Mouse (Mus musculus) urinary bladder, postnatal 25 days (tissue): ENCODE data around the gene Ptgir.

Source experiments
- DNase-seq: peaks from one replicate; pipeline ENCODE4 v3.0.0; 2022; ENCODE audit warnings: low spot score

Gene Ptgir

DNA sequence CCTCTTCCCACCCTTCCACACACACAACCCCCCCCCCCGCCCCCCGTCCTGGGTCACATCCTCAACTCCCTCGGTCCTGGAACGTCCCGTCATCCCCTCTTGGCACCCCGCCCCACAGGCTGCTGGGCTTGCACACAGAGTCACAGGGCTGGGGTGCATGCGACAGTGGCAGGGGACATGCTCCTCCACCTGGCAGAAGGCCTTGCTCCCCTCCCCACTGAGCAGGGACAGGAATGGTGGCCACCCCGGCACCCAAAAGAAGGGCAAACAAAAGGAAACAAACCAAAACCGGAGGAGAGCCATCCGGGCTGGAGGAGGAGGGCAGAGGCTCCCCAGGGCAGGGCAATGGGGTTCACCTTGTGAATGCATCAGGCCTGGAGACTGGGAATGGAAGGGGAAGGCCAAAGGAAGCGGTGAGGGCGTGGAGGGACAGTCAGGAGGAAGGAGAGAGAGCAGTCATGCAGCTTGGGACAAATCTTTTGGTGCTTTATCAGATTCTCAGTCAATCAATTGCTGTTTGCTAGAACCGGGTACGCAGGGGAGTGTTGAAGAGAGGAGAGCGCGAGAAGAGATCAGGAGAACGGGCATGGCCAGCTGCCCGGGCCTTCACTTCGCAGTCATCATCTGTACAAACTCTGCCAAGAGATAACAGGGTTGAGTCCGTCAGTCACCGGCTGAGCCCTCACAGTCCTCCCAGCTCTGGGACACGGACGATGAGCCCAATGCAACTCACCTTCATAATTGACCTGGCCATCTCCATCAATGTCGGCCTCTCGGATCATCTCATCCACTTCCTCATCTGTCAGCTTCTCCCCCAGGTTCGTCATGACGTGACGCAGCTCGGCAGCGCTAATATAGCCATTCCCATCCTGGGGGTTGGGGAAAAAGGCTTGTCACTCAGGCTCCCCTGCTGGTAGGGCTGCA lies 10.3 kb downstream of the Ptgir start:
- DNase-seq, result no peak

DNA sequence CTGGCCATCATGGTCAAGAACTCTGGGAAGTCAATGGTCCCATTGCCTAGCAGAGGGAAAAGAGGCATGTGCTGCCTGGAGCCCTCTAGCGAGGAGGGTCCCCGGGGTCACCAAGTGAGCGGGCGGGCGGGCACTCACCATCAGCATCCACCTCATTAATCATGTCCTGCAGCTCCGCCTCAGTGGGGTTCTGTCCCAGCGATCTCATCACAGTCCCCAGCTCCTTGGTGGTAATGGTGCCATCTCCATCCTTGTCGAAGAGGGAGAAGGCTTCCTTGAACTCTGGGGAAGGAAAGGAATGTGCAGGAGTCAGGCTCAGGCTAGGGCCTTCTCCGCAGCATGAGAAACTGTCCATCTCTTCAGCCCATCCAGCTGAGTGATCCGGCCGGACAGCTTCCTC lies 11.2 kb downstream of the Ptgir start:
- no peak for DNase-seq

- DNase-seq, result no peak
Measured at GRCm38 (mm10) chr7:16918014-16918413, 11.7 kb downstream of the Ptgir start.

GRCm38 (mm10) chr7:16918670-16919069 lies 12.4 kb downstream of the Ptgir start:
- no peak for DNase-seq

DNA sequence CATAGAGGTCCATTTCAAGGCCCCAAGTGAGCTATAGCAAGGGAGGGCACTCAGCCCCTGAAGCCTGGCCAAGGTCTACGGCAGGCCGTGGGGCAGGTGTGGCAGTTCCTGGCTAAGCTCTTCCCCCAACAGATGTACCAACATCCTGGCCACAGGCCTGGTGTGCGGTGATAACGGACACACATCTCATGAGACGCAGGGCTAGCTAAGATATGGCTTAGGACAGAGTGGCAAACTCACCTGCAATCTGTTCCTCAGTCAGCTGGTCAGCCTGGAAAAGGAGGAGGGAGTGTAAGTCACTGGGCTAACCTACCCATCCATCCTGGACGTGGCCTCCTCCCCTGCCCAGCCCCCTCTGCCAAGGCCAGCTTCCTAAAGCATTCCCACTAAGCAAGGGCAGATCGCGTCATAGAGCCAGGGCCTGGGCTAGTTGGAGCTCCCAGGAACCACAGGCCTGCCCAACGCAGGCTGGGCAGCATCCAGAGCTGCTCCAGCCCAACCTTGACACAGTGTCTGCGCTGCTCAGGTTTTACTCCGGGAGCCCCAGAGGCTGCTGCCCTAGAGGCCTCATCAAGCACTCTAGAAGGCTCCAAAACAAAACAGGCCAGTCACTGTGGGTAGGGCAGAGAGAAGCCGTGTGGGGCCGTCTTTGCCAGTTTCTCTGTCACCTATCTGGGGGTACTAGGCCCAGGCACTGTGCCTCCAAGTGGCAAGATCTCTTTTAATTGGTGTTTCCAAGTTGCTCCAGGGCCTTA lies 13.3 kb downstream of the Ptgir start:
- DNase-seq, result no peak

GRCm38 (mm10) chr7:16920150-16920579 lies 13.9 kb downstream of the Ptgir start:
- no peak for DNase-seq

- no peak for DNase-seq
Measured at GRCm38 (mm10) chr7:16920818-16921791, 14.8 kb downstream of the Ptgir start.

DNA sequence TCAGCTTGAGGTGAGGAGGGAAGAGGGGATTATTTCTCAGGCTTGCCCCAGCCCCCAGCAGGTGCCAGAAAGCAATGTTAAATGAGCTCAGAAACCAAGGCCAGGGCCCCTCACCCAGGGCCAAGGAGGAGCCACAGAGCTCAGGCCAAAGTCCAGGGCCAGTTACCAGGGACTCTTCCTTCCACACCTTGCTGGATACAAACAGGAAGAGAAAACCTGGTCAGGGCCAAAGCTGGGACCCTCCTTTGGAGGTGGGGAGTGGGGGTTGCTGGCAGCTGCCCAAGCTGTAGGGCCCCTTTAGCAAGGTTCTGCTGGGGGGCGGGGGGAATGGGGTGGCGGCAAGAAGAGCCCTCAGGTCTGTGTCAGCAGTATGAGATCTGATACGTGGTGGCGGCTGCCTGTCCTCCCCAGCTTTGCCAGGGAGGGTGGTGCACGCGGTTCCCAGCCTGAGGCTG lies 15.6 kb downstream of the Ptgir start:
- no peak for DNase-seq

- DNase-seq, result no peak
Measured at GRCm38 (mm10) chr7:16922360-16922973, 16.2 kb downstream of the Ptgir start.

- no peak for DNase-seq
Measured at GRCm38 (mm10) chr7:16923283-16924036, 17.2 kb downstream of the Ptgir start.

DNA sequence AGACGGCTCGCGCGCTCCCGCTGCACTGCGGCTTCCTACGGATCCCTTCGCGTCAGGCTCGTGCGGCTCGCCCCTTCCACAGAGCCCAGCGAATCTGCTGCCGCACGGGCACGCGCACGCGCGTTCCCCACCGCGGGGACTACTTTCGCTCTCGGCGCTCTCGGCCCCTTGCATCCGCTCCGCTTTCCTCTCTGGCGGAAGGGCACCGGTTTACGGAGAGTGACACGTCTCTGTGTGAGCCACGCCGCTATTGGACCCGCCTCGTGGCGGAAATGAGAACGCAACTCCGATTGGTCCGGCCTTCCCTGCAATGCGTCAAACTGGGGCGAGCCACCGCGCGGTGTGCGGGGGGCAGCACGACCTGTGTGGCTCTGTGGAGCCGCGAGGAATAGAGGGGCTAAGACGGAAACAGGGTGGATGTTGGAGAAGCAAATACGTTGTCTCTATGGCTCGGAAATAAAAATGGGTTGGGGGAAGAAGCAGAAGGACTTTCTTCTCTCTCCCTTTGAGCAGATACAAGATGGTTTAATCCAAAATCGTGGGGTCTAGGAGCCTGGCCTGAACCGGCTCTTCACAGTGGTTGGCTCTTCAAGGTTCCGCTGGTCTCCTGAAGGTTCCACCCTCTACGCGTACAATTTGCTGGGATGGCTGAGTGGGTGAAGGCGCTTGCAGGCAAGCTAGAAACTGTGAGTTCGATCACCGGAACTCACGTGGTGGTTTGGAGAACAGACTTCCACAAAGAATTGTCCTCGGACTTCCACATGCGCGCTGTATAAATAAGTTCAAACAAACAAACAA lies 17.9 kb downstream of the Ptgir start, which contains the start of gene Calm3:
TSS of gene Calm3 (minus strand) at position 78 of the 798 bp plus-strand sequence.
- DNase-seq, result peak; percentile 98

- no peak for DNase-seq
Measured at GRCm38 (mm10) chr7:16928341-16928740, 22.1 kb downstream of the Ptgir start.

DNA sequence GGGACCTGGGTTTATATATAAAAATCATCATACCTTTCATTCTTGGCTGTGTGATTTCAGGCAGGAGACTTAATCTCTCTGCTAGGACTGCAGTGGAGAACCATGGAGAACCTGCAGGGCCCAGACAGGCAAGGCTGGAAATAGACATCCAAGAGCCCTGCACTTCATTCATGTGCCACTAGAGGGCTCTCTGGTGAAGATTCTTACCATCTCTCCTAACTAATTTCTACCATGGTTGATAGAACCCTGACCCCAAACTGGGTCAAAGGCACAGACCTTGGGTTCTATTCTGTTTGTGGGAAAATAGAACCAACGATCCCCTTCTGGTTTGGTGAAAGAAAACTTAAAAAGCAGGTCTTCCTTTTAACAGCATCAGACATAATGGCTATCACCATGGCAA lies 24.6 kb downstream of the Ptgir start:
- no peak for DNase-seq

DNA sequence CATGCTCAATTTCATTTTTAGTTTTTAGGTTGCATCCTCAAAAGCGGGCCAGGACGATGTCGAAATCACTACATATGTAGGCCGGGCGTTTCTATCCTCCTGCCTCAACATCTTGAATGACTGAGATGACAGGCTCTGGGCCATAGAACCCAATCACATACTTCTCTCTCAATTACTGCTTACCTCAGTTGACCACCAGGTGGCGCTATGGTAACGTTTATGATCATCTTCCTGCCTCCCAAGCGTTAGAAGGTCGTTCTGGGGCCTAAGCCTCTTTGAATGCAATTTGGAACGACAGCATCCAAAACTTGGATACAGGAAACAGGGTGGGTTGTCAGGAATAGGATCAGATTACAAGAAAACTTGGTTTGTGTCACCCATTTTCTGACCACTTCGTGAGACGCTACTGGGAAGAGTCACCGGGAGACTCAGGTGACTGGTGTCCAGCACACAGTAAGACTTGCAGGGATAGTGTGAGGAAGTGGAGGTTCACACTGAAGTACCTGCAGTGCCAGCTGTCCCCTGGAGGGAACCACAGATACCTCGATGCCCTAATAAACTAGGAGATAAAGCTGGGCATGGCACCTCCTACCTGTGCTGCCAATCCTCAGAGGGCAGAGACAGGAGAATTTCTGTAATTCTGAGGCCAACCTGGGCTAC lies 25.8 kb downstream of the Ptgir start:
- peak; percentile 83 for DNase-seq

DNA sequence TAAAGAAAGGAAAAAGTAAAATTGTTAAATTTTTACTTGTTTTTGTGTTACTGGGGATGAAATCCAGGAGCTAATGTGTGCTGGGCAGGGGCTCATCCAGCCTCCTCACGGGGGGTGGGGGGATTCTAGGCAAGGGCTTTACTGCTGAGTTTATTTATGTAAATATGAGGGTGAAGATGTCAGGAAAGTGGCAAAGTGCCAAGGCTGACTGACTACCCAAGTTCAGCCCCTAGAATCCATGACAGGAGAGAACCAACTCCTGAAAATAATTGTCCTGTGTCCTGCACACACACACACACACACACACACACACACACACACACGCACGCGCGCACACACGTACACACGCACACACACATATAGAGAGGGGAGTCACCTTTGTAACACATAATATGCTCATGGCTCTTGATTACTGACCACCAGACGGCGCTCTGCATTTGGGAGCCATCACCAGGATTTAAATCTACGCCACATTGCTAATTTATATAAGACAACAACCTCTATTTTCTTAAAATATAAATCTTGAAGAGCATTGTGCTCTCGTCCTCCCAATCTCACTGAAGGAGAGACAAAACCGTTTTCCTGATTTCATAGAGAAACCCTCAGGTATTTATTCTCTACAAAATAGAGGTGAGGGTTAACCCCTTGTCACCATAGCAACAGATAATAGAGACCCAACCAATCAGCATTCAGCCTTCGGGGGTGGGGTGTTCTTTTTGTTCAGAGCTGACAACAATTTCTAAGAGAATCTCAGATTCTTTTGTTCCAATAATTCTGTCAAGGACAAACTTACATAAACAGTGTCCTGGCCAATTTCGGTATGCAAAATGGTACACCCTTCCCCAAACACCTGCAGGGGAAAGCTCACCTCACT lies 26.7 kb downstream of the Ptgir start:
- DNase-seq, result peak; percentile 51

DNA sequence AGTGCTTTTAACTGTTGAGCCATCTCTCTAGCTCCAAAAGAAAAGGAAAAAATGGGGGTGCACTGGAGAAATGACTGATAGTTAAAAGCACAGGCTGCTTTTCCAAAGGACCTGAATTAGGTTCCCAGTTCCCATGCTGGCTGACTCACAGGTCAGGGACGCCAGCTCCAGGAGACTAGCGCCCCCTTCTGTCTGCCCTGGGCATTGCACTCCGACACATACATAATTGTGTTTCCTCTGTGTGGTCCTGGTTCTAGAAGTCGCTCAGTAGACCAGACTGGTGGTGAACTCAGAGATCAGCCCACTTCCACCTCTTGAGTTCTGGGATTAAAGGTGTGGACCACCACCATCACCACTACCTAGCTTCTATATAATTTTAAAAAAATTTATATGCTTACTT lies 31.0 kb downstream of the Ptgir start:
- no peak for DNase-seq

DNA sequence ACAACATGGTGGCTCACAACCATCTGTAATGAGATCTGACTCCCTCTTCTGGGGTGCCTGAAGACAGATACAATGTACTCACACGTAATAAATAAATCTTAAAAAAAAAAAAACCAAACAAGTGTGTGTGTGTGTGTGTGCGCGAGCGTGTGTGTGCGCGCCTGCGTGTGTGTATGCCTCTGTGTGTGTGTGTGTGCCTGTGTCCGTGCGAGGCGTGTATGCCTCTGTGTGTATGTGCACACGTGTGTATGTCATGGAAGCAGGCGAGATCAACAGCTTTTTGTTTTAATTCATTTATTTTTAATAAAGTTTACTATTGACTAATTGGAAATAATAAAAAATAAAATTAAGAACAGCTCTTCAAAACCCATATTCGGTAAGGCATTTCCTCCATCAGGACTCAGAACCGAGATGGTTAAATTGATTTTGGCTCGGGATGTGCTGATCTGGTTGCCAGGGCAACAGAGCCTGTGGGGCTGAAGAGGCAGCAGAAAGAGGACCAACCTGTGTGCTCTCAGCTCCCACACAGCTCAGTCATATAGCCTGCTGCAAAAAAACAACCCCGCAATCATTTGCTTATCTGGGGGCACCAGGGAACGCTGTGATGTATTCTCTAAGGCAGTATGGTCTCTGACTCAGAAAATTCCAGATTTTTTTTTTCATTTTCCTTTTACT lies 32.0 kb downstream of the Ptgir start:
- no peak for DNase-seq

DNA sequence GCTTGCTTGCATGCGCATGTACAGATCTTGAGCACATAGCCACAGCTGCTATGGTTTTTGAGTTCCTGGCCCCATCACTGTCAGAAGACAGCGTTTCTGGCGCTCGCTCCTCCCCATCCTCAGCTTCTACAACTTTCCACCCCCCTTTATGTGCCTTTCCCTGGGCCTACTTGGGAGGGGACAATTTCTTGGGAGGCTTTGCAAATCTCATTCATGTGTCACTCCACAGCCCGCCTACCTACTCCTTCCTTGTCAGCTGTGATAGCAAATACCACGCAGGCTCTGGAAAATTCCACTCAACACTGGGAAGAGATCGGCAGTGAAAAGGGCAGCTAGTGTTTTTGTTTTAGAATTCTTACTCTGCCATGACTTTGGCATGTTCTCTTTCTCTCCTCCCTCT lies 34.0 kb downstream of the Ptgir start:
- DNase-seq, result no peak
